Mouse (Mus musculus): ENCODE data around the gene Grm1. TPM values are rescaled to one million over a fixed set of nuclear protein-coding genes. Genes with fewer than 3 reads are reported as not detected.

The Grm1 gene
- polyA plus RNA-seq, 1 experiment, result not detected

DNA sequence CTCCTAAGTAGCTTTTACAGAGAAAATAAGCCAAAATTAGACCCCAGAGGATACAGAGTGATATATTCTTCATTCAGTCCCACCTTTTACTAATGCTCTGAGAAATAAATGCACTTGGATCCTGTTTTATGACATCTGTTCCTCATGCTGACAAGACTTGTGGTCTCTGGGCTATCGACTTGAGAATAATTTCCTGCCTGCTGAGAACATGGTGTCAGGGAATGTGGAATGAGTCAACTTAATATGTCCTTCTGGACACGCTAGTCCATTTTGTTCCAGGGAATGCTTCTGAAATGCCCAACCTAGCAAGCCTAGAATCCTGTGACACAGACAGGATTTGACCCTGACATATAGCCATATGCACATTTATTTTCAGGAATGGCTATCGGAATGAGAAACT is 423.0 kb downstream of the Grm1 start:
- Histone ChIP-seq H3K4me1 (ENCODE audit: control insufficient read depth, insufficient read depth, low read length) (no peaks in the 10 kb centered on the region), H3K4me3 (replicated peaks; ENCODE audit: extremely low read depth, low read depth, low read length) (no peak overlapping the region)
- DNase-seq, result no peak
- TF ChIP-seq CTCF (IDR thresholded peaks at IDR 0.05; ENCODE audit: insufficient read depth, low read length) (no peak), POLR2A (IDR thresholded peaks at IDR 0.05; ENCODE audit: borderline replicate concordance, extremely low read depth, low read depth, low read length) (no peak)
- WGBS, result 76% methylated on average over 3 of the region's 3 CpGs

DNA sequence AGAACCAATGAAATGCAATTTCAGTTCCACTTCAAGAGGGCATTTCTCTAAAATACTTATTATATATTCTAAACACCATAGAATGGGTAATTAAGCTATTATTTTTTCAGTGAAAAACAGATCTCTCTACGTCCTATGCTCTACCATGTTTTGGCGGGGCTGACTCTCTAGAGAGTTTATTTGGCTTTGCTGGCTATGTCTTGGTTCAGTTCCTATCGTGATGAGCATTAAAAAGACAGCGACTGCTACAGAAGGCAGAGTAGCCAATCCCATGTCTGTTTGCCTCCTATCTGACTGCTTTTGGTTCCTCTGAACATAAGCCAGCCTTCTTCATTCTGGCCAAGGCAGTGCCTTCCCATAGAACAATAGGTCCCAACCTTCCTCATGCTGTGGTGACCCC is 425.5 kb downstream of the Grm1 start:
- no peak for DNase-seq
- TF ChIP-seq POLR2A (IDR thresholded peaks at IDR 0.05; ENCODE audit: borderline replicate concordance, extremely low read depth, low read depth, low read length) (no peak), CTCF (IDR thresholded peaks at IDR 0.05; ENCODE audit: insufficient read depth, low read length) (no peak)
- Histone ChIP-seq H3K4me3 (replicated peaks; ENCODE audit: extremely low read depth, low read depth, low read length) (no peak overlapping the region), H3K4me1 (ENCODE audit: control insufficient read depth, insufficient read depth, low read length) (no peaks in the 10 kb centered on the region)
- WGBS, result 76% methylated on average over 4 of the region's 4 CpGs

DNA sequence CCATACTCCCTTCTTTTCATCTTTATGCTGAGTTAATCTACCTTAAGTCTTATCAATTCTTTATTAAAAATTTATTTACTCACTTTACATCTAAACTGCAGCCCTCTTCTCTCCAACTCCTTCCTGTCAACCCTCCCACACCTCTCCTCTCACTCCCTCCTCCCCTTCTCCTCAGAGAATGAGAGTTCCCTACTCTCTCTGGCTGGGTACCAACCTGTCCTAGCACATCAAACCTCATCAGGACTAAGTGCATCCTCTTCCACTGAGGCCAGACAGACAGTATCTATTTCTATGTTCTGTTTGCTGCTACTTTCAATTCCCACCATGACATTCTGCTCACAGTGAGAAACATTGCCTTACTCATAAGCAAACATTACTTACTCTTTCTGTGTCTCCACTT is 426.2 kb downstream of the Grm1 start:
- no peak overlapping the region for H3K4me3 ChIP-seq (replicated peaks; ENCODE audit: extremely low read depth, low read depth, low read length)
- TF ChIP-seq POLR2A (IDR thresholded peaks at IDR 0.05; ENCODE audit: borderline replicate concordance, extremely low read depth, low read depth, low read length) (no peak), CTCF (IDR thresholded peaks at IDR 0.05; ENCODE audit: insufficient read depth, low read length) (no peak)
- DNase-seq, result no peak
- H3K4me1 ChIP-seq (ENCODE audit: control insufficient read depth, insufficient read depth, low read length), result no peaks in the 10 kb centered on the region

Other genes starting within 250 kb of the Grm1 start
- 2.9 and 3.8 TPM in 2 replicates for gene Shprh, start 67.1 kb upstream of the Grm1 start, polyA plus RNA-seq (2012; rRNA removed)
- 4.4 and 5.2 TPM in 2 replicates for gene Fbxo30, start 199.0 kb upstream of the Grm1 start, polyA plus RNA-seq (2012; rRNA removed)

Data from lung, adult 2 months (tissue).